Mouse (Mus musculus) midbrain, postnatal 0 days (tissue): ENCODE data around the gene Pdia3. TPM values are rescaled to one million over a fixed set of nuclear protein-coding genes. Genes with fewer than 3 reads are reported as not detected.

Experiments used
- ATAC-seq: fragments of 200-750 bp; cut with Nextera tagmentation; 2 replicates; pipeline ENCODE4 v1.8.0; 2017; ENCODE audit warnings: moderate number of reproducible peaks, mild to moderate bottlenecking, moderate TSS enrichment, moderate library complexity; ENCODE audit not compliant: low FRiP score
- DNase-seq: peaks from one replicate; pipeline ENCODE4 v3.0.0-alpha.2; 2015; ENCODE audit warnings: low spot score
- H3K27ac ChIP-seq: fragments of 300-500 bp; sonication (generic); 2 replicates; pipeline ENCODE4 v1.5.1; 2014; ENCODE audit warnings: low read depth, mild to moderate bottlenecking, low read length, mixed read lengths
- H3K27me3 ChIP-seq: fragments of 300-500 bp; sonication (generic); 2 replicates; pipeline ENCODE4 v1.6.1; 2014; ENCODE audit warnings: low read length, control low read depth, mixed read lengths; ENCODE audit not compliant: insufficient read depth
- H3K36me3 ChIP-seq: fragments of 300-500 bp; sonication (generic); 2 replicates; pipeline ENCODE4 v1.6.1; 2014; ENCODE audit warnings: low read length, control low read depth, mixed read lengths; ENCODE audit not compliant: insufficient read depth
- H3K4me1 ChIP-seq: fragments of 300-500 bp; sonication (generic); 2 replicates; pipeline ENCODE4 v1.6.1; 2014; ENCODE audit warnings: mild to moderate bottlenecking, control low read depth, antibody characterized with exemption, low read length, mixed read lengths; ENCODE audit not compliant: insufficient read depth
- H3K4me2 ChIP-seq: fragments of 300-500 bp; sonication (generic); 2 replicates; pipeline ENCODE4 v1.6.1; 2014; ENCODE audit warnings: low read depth, mild to moderate bottlenecking, low read length, mixed read lengths; ENCODE audit not compliant: poor library complexity, severe bottlenecking
- H3K4me3 ChIP-seq: fragments of 300-500 bp; sonication (generic); 2 replicates; pipeline ENCODE4 v1.5.1; 2014; ENCODE audit warnings: low read depth, mild to moderate bottlenecking, low read length, moderate library complexity
- H3K9ac ChIP-seq: fragments of 300-500 bp; sonication (generic); replicated peaks from 2 replicates; pipeline ENCODE4 v1.6.1; 2014; ENCODE audit warnings: mild to moderate bottlenecking, low read length, moderate library complexity, mixed read lengths; ENCODE audit not compliant: poor library complexity, severe bottlenecking
- H3K9me3 ChIP-seq: fragments of 300-500 bp; sonication (generic); 2 replicates; pipeline ENCODE4 v1.6.1; 2016; ENCODE audit warnings: low read length, control low read depth
- CTCF ChIP-seq: IDR thresholded peaks from 2 replicates; pipeline ENCODE4 v1.5.1; 2016; ENCODE audit warnings: antibody characterized with exemption, mild to moderate bottlenecking
- WGBS: fragments of 180-500 bp; shearing (Covaris S2); extraction: QIAGEN DNeasy Blood & Tissue Kit; methylation state at CpG from one replicate; pipeline ENCODE4 v1.1.7; 2014; 5-methylcytosine and 5-hydroxymethylcytosine counted together
- polyA plus RNA-seq: library from polyadenylated mRNA; unstranded; fragments of >200 nt; fragmentation: Nextera tagmentation; extraction: Ambion mirVana; gene quantifications from 2 replicates; pipeline ENCODE4 v1.2.1, GENCODE M21; 2015
- total RNA-seq: library from RNA; depleted of rRNA; stranded (reverse); fragments of >200 nt; gene quantifications from 2 replicates; pipeline ENCODE4 v1.2.3, GENCODE M21; 2014

The Pdia3 gene
- total and polyA plus RNA-seq, 2 experiments from 2014 or later: 61.9 to 301 TPM

DNA sequence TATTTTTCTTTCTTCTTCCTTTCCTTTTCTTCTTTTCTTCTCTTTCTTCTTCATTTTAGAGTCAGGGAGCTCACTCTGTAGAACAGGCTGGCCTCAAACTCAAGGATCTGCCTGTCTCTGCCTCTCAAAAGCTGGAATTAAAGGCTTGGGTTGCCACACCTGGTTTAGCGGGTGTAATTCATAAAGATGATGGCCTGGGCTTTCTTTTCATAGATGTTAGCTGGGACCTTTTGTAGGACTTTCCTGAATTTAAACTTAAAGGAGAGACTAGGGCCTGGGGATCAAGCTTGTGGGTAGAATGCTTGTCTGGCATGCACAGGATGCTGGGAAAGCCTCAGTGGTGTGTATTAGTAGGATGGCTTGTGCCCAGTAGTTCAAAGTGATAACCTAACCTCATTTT is 30.6 kb downstream of the Pdia3 start, which contains the start of gene Ell3:
Gene Ell3, minus strand, starts transcription at position 101 of the 400 bp plus-strand sequence.
- H3K4me1 ChIP-seq: 0 out of 2 replicates have a peak, but pooled peaks cover 4% of the 10 kb centered on the region
- TF ChIP-seq CTCF: no peak
- no peak for DNase-seq
- ATAC-seq: no peak
- H3K4me3 ChIP-seq: no peak within 1 kb of the TSS
- 90% methylated on average over 1 of the region's 1 CpGs for WGBS
- H3K4me2 ChIP-seq: no peak within 1 kb of the TSS
- H3K27me3 ChIP-seq: peaks cover 8% of the 10 kb centered on the region; the same call in 1 of the 2 replicates
- no peak within 1 kb of the TSS for H3K9ac ChIP-seq
- no peaks in the 10 kb centered on the region for H3K9me3 ChIP-seq
- H3K36me3 ChIP-seq: peaks cover 6% of the 10 kb centered on the region; the same call in 1 of the 2 replicates
- no peak within 1 kb of the TSS for H3K27ac ChIP-seq

GRCm38 (mm10) chr2:121445117-121445516 is 31.5 kb downstream of the Pdia3 start:
- 85% methylated on average over 3 of the region's 3 CpGs for WGBS
- ATAC-seq: no peak

DNA sequence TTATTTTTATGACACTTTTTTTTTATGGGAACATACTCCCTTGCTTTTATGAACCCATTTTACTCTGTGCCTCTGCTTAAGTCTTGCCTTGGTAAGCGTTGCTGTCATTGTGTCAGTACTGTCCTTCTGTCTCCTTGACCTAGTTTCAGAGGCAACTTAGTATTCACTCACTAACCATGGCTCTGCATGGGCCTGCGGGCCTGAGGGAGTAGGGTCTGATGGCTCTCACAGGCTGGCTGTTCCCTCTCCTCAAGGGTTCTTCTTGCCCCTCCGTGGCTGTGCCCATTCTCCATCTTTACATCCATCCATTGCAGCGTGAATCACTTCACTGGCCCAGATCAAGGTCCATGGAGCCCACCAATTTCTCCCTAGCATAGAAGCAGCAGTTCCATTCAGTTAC is 32.9 kb downstream of the Pdia3 start:
- Histone ChIP-seq H3K36me3 (no peaks in the 10 kb centered on the region), H3K9ac (no peak overlapping the region), H3K4me1 (0 out of 2 replicates have a peak, but pooled peaks cover 9% of the 10 kb centered on the region), H3K27me3 (peaks cover 7% of the 10 kb centered on the region; the same call in 1 of the 2 replicates), H3K4me2 (no peak overlapping the region), H3K9me3 (no peaks in the 10 kb centered on the region), H3K4me3 (no peak overlapping the region), H3K27ac (no peak overlapping the region)
- no peak for DNase-seq
- WGBS: 81% methylated on average over 4 of the region's 4 CpGs
- TF ChIP-seq CTCF: no peak
- no peak for ATAC-seq

More at GRCm38 (mm10) chr2:121445117-121445516, 31.5 kb downstream of the Pdia3 start:
- Histone ChIP-seq H3K9ac (no peak overlapping the region), H3K9me3 (no peaks in the 10 kb centered on the region), H3K4me3 (no peak overlapping the region), H3K27ac (no peak overlapping the region), H3K27me3 (peaks cover 8% of the 10 kb centered on the region; the same call in 1 of the 2 replicates), H3K4me2 (no peak overlapping the region), H3K4me1 (0 out of 2 replicates have a peak, but pooled peaks cover 6% of the 10 kb centered on the region), H3K36me3 (no peaks in the 10 kb centered on the region)
- TF ChIP-seq CTCF: no peak
- DNase-seq: no peak

- Histone ChIP-seq H3K4me2 (no peak overlapping the region), H3K9me3 (no peaks in the 10 kb centered on the region), H3K9ac (no peak overlapping the region), H3K27me3 (peaks cover 2% of the 10 kb centered on the region; the same call in 1 of the 2 replicates), H3K4me3 (no peak overlapping the region), H3K27ac (no peak overlapping the region), H3K4me1 (0 out of 2 replicates have a peak, but pooled peaks cover 9% of the 10 kb centered on the region), H3K36me3 (no peaks in the 10 kb centered on the region)
- WGBS: 87% methylated on average over 3 of the region's 3 CpGs
- no peak for TF ChIP-seq CTCF
- ATAC-seq (no peak), DNase-seq (no peak)
These were observed 33.4 kb downstream of the Pdia3 start for GRCm38 (mm10) chr2:121447006-121447405.

DNA sequence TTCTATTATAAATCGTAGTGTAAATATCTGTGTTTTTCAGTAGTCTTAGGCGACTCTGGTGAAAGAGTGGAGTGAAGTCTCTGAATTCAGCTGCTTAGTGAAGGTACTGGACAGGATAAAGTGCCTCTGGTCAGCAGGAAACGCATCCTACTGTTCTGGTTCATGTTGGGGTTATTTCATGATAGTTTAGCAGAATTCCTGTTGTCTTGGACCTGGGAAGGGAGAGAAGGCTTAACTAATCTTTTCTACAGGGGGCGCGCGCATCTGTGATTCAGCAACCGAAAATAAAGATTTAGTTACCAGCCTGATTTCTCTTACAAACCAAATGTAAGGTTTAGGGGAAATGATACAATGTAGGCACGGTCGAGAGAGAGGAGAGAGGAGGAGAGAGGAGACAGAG is 34.6 kb downstream of the Pdia3 start:
- Histone ChIP-seq H3K27me3 (no peaks in the 10 kb centered on the region), H3K9me3 (no peaks in the 10 kb centered on the region), H3K36me3 (peaks cover 8% of the 10 kb centered on the region; the same call in 1 of the 2 replicates), H3K4me2 (peak overlapping the region; percentile 93), H3K9ac (no peak overlapping the region), H3K4me3 (peak overlapping the region; percentile 95; the same call in 1 of the 2 replicates), H3K4me1 (0 out of 2 replicates have a peak, but pooled peaks cover 4% of the 10 kb centered on the region), H3K27ac (peak overlapping the region; percentile 69; the same call in 1 of the 2 replicates)
- WGBS: 16% methylated on average over 9 of the region's 9 CpGs
- peak; percentile 59 for TF ChIP-seq CTCF
- ATAC-seq (no peak), DNase-seq (peak; percentile 33)

- DNase-seq (peak; percentile 98), ATAC-seq (peak; percentile 98)
- Histone ChIP-seq H3K9ac (peak within 1 kb of the TSS; percentile 92), H3K4me1 (0 out of 2 replicates have a peak, but pooled peaks cover 4% of the 10 kb centered on the region), H3K4me2 (peak within 1 kb of the TSS; percentile 93), H3K27me3 (no peaks in the 10 kb centered on the region), H3K36me3 (peaks cover 12% of the 10 kb centered on the region; the same call in 1 of the 2 replicates), H3K4me3 (peak within 1 kb of the TSS; percentile 95), H3K9me3 (no peaks in the 10 kb centered on the region), H3K27ac (peak within 1 kb of the TSS; percentile 94)
- WGBS: 1% methylated on average over 65 of the region's 74 CpGs
- no peak for TF ChIP-seq CTCF
These were observed 35.4 kb downstream of the Pdia3 start, which contains the start of gene Serf2 for GRCm38 (mm10) chr2:121448739-121449535. TSS of gene Serf2 (plus strand) at chr2:121449195.
